Mouse (Mus musculus): ENCODE data around the gene Mpv17. TPM values are rescaled to one million over a fixed set of nuclear protein-coding genes. Genes with fewer than 3 reads are reported as not detected.

Gene Mpv17
- polyA plus RNA-seq, 1 experiment from 2014 or later: 56.6 TPM

DNA sequence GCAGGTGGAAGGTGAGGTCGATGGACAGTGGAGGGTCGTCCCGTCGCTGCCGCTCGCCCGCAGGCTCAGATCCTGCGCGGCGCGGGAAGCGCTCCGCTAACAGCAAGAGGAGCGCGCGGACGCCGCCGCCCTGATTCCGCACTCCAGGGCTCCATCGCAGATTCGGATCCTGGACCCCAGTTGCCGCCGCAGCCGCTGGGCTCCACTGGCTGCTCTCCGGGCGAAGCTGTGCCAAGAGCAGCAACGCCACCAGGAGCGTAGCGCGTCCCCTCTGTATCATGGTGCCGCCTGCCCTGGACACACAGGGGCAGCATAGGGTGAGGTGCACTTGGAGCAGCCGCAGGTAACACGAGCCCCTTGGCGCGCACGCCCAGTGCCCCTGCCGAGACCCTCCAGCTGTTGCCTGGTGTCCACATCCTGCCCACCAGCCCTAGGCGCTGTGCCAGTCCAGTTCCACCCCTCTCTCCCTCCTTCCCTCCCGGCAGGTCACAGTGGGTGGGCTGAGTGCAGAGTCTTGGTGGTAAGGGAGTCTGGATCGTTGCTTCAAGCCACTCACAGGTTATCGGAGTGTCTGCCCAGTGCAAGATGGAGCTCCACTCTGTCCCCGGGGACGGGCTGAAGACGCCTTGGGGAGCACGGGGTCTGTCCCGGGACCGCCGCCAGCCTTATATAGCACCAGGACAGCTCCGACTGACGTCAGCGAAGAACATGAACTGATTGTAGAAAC is 15.6 kb downstream of the Mpv17 start, which contains the start of gene Ucn:
TSS of gene Ucn (minus strand) at position 589 of the 727 bp plus-strand sequence.
- DNase-seq (ENCODE audit: low spot score) (peak; percentile 28), ATAC-seq (ENCODE audit: insufficient number of reproducible peaks, low FRiP score, low TSS enrichment, low read depth) (peak; percentile 72; the same call in 1 of the 2 replicates)
- Histone ChIP-seq H3K9ac (ENCODE audit: low read length) (no peak within 1 kb of the TSS), H3K4me2 (ENCODE audit: low read depth, severe bottlenecking) (peak within 1 kb of the TSS; percentile 26; the same call in 1 of the 2 replicates), H3K4me3 (ENCODE audit: low read depth, low read length) (peak within 1 kb of the TSS; percentile 14), H3K36me3 (ENCODE audit: control insufficient read depth, insufficient read depth, low read length) (no peaks in the 10 kb centered on the region), H3K27me3 (ENCODE audit: control insufficient read depth, insufficient read depth, low read length) (peaks cover 55% of the 10 kb centered on the region), H3K4me1 (ENCODE audit: control insufficient read depth, insufficient read depth, low read length) (peaks cover 8% of the 10 kb centered on the region), H3K27ac (replicated peaks; ENCODE audit: low read depth, low read length) (no peak within 1 kb of the TSS), H3K9me3 (ENCODE audit: control insufficient read depth, low read length) (no peaks in the 10 kb centered on the region)
- 2% methylated on average over 52 of the region's 52 CpGs for WGBS

GRCm38 (mm10) chr5:31137658-31138057 is 16.4 kb downstream of the Mpv17 start:
- H3K4me1 ChIP-seq (ENCODE audit: control insufficient read depth, insufficient read depth, low read length): peaks cover 8% of the 10 kb centered on the region
- WGBS: 2% methylated on average over 13 of the region's 13 CpGs
- no peak for ATAC-seq (ENCODE audit: insufficient number of reproducible peaks, low FRiP score, low TSS enrichment, low read depth)
- H3K4me2 ChIP-seq (ENCODE audit: low read depth, severe bottlenecking): peak overlapping the region; percentile 26; the same call in 1 of the 2 replicates
- H3K4me3 ChIP-seq (ENCODE audit: low read depth, low read length): peak overlapping the region; percentile 14
- no peak overlapping the region for H3K9ac ChIP-seq (ENCODE audit: low read length)
- DNase-seq (ENCODE audit: low spot score): peak; percentile 35
- peaks cover 55% of the 10 kb centered on the region for H3K27me3 ChIP-seq (ENCODE audit: control insufficient read depth, insufficient read depth, low read length)
- no peak overlapping the region for H3K27ac ChIP-seq (replicated peaks; ENCODE audit: low read depth, low read length)
- no peaks in the 10 kb centered on the region for H3K9me3 ChIP-seq (ENCODE audit: control insufficient read depth, low read length)
- no peaks in the 10 kb centered on the region for H3K36me3 ChIP-seq (ENCODE audit: control insufficient read depth, insufficient read depth, low read length)

- Histone ChIP-seq H3K4me1 (ENCODE audit: control insufficient read depth, insufficient read depth, low read length) (peaks cover 8% of the 10 kb centered on the region), H3K27ac (replicated peaks; ENCODE audit: low read depth, low read length) (no peak overlapping the region), H3K36me3 (ENCODE audit: control insufficient read depth, insufficient read depth, low read length) (no peaks in the 10 kb centered on the region), H3K27me3 (ENCODE audit: control insufficient read depth, insufficient read depth, low read length) (peaks cover 55% of the 10 kb centered on the region), H3K4me2 (ENCODE audit: low read depth, severe bottlenecking) (peak overlapping the region; percentile 26), H3K9ac (ENCODE audit: low read length) (no peak overlapping the region), H3K4me3 (ENCODE audit: low read depth, low read length) (no peak overlapping the region), H3K9me3 (ENCODE audit: control insufficient read depth, low read length) (no peaks in the 10 kb centered on the region)
- ATAC-seq (ENCODE audit: insufficient number of reproducible peaks, low FRiP score, low TSS enrichment, low read depth) (no peak), DNase-seq (ENCODE audit: low spot score) (peak; percentile 26)
- WGBS: under 1% methylated on average over 33 of the region's 33 CpGs
Measured at GRCm38 (mm10) chr5:31136730-31137424, 17.2 kb downstream of the Mpv17 start.

GRCm38 (mm10) chr5:31126050-31126449 is 28.0 kb downstream of the Mpv17 start:
- Histone ChIP-seq H3K9ac (ENCODE audit: low read length) (no peak overlapping the region), H3K27ac (replicated peaks; ENCODE audit: low read depth, low read length) (no peak overlapping the region), H3K4me2 (ENCODE audit: low read depth, severe bottlenecking) (no peak overlapping the region), H3K9me3 (ENCODE audit: control insufficient read depth, low read length) (no peaks in the 10 kb centered on the region), H3K27me3 (ENCODE audit: control insufficient read depth, insufficient read depth, low read length) (no peaks in the 10 kb centered on the region), H3K4me1 (ENCODE audit: control insufficient read depth, insufficient read depth, low read length) (no peaks in the 10 kb centered on the region), H3K36me3 (ENCODE audit: control insufficient read depth, insufficient read depth, low read length) (no peaks in the 10 kb centered on the region), H3K4me3 (ENCODE audit: low read depth, low read length) (no peak overlapping the region)
- no peak for ATAC-seq (ENCODE audit: insufficient number of reproducible peaks, low FRiP score, low TSS enrichment, low read depth)
- 41% methylated on average over 5 of the region's 5 CpGs for WGBS
- DNase-seq (ENCODE audit: low spot score): no peak

DNA sequence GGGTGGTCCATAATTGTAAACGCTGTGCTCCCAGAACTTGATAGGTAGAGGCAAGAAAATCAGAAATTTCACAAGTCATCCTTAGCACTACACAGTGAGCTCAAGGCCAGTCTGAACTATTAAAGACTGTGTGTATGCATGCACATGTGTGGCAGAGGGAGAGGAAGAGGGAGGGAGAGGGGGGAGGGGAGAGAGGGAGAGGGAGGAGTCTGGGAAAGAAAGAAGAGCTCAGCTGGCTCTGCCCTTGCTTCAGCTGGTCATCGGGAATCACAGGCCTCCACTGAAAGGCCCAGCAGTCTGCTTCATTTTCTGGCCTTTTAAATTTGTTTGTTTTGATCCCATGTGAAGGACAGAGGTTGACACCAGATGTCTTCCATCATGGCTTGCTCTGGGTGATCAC is 30.6 kb downstream of the Mpv17 start:
- 45% methylated on average over 2 of the region's 2 CpGs for WGBS
- no peak overlapping the region for H3K4me2 ChIP-seq (ENCODE audit: low read depth, severe bottlenecking)
- H3K27me3 ChIP-seq (ENCODE audit: control insufficient read depth, insufficient read depth, low read length): no peaks in the 10 kb centered on the region
- H3K4me3 ChIP-seq (ENCODE audit: low read depth, low read length): no peak overlapping the region
- no peaks in the 10 kb centered on the region for H3K4me1 ChIP-seq (ENCODE audit: control insufficient read depth, insufficient read depth, low read length)
- H3K9me3 ChIP-seq (ENCODE audit: control insufficient read depth, low read length): no peaks in the 10 kb centered on the region
- H3K36me3 ChIP-seq (ENCODE audit: control insufficient read depth, insufficient read depth, low read length): no peaks in the 10 kb centered on the region
- DNase-seq (ENCODE audit: low spot score) (no peak), ATAC-seq (ENCODE audit: insufficient number of reproducible peaks, low FRiP score, low TSS enrichment, low read depth) (no peak)
- no peak overlapping the region for H3K27ac ChIP-seq (replicated peaks; ENCODE audit: low read depth, low read length)
- no peak overlapping the region for H3K9ac ChIP-seq (ENCODE audit: low read length)

DNA sequence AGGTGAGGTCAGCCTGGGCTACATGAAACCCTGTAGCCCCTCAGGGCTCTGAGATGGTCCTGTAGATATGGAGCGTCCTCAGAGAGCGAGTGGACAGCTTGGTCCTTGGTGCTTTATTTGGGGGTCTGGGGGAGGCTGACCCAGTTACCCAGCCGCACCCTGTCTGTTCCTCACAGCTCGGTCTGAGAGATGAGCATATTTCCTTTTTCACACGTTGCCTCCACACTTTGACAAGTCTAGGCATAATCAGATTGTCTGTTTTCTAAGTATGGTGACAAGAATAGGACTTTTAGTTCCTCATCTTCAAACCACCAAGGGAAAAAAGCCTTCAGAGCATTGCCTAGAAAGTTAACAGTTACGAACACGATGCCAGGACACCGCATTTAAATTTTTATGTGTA is 32.9 kb downstream of the Mpv17 start:
- Histone ChIP-seq H3K4me3 (ENCODE audit: low read depth, low read length) (no peak overlapping the region), H3K4me2 (ENCODE audit: low read depth, severe bottlenecking) (no peak overlapping the region), H3K36me3 (ENCODE audit: control insufficient read depth, insufficient read depth, low read length) (no peaks in the 10 kb centered on the region), H3K9me3 (ENCODE audit: control insufficient read depth, low read length) (no peaks in the 10 kb centered on the region), H3K27ac (replicated peaks; ENCODE audit: low read depth, low read length) (no peak overlapping the region), H3K27me3 (ENCODE audit: control insufficient read depth, insufficient read depth, low read length) (no peaks in the 10 kb centered on the region), H3K9ac (ENCODE audit: low read length) (no peak overlapping the region), H3K4me1 (ENCODE audit: control insufficient read depth, insufficient read depth, low read length) (no peaks in the 10 kb centered on the region)
- 85% methylated on average over 8 of the region's 8 CpGs for WGBS
- DNase-seq (ENCODE audit: low spot score): no peak
- no peak for ATAC-seq (ENCODE audit: insufficient number of reproducible peaks, low FRiP score, low TSS enrichment, low read depth)

GRCm38 (mm10) chr5:31116912-31117311 is 37.1 kb downstream of the Mpv17 start:
- DNase-seq (ENCODE audit: low spot score): no peak
- Histone ChIP-seq H3K9me3 (ENCODE audit: control insufficient read depth, low read length) (no peaks in the 10 kb centered on the region), H3K27ac (replicated peaks; ENCODE audit: low read depth, low read length) (no peak overlapping the region), H3K4me3 (ENCODE audit: low read depth, low read length) (no peak overlapping the region), H3K27me3 (ENCODE audit: control insufficient read depth, insufficient read depth, low read length) (no peaks in the 10 kb centered on the region), H3K4me2 (ENCODE audit: low read depth, severe bottlenecking) (no peak overlapping the region), H3K9ac (ENCODE audit: low read length) (no peak overlapping the region), H3K4me1 (ENCODE audit: control insufficient read depth, insufficient read depth, low read length) (no peaks in the 10 kb centered on the region), H3K36me3 (ENCODE audit: control insufficient read depth, insufficient read depth, low read length) (no peaks in the 10 kb centered on the region)
- ATAC-seq (ENCODE audit: insufficient number of reproducible peaks, low FRiP score, low TSS enrichment, low read depth): no peak
- 19% methylated on average over 10 of the region's 10 CpGs for WGBS

DNA sequence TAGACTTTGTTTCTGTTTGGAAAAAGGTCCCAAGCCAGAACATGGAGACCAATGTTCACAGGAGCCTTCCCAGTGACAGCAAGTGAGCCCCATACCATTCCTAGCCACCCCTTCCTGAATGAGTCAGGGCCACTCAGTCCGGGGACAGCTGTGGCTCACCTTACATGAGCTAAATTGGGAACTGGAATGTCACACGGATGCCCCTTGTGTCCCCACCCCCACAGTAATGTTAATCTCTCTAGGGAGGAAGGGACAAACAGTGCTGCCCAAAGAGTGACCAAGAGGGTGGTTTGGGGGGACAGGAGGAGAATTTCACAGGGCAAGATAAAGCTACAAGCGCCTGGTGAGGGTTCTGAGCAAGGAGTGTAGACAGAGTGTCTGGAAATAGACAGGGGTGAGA is 37.7 kb downstream of the Mpv17 start, which contains the start of gene Trim54:
TSS of gene Trim54 (plus strand) at position 359 of the 400 bp plus-strand sequence.
- Histone ChIP-seq H3K36me3 (ENCODE audit: control insufficient read depth, insufficient read depth, low read length) (no peaks in the 10 kb centered on the region), H3K9ac (ENCODE audit: low read length) (no peak within 1 kb of the TSS), H3K9me3 (ENCODE audit: control insufficient read depth, low read length) (no peaks in the 10 kb centered on the region), H3K4me1 (ENCODE audit: control insufficient read depth, insufficient read depth, low read length) (no peaks in the 10 kb centered on the region), H3K27ac (replicated peaks; ENCODE audit: low read depth, low read length) (no peak within 1 kb of the TSS), H3K4me2 (ENCODE audit: low read depth, severe bottlenecking) (no peak within 1 kb of the TSS), H3K4me3 (ENCODE audit: low read depth, low read length) (no peak within 1 kb of the TSS), H3K27me3 (ENCODE audit: control insufficient read depth, insufficient read depth, low read length) (no peaks in the 10 kb centered on the region)
- WGBS: 38% methylated on average over 3 of the region's 3 CpGs
- DNase-seq (ENCODE audit: low spot score) (no peak), ATAC-seq (ENCODE audit: insufficient number of reproducible peaks, low FRiP score, low TSS enrichment, low read depth) (no peak)

Measured in limb, embryonic 11.5 days (tissue).